Mouse (Mus musculus) heart, postnatal 0 days (tissue): ENCODE measurements around the gene 4931422A03Rik.

Experiments used
- CTCF ChIP-seq: IDR thresholded peaks from 2 replicates; pipeline ENCODE4 v1.5.1; 2016; ENCODE audit warnings: antibody characterized with exemption, control low read depth, low read depth
- EP300 ChIP-seq: IDR thresholded peaks from 2 replicates; pipeline ENCODE4 v1.6.1; 2016; ENCODE audit warnings: antibody characterized with exemption, low read depth

GRCm38 (mm10) chr2:103932025-103932424 lies 96.1 kb downstream of the 4931422A03Rik start:
- TF ChIP-seq CTCF (no peak), EP300 (no peak)
